ENCODE assay signal across 7 mouse cellular contexts in genomic region chr17:23603542-23603941, GRCm38 (mm10). TPM values are rescaled to one million over a fixed set of nuclear protein-coding genes. Genes with fewer than 3 reads are reported as not detected.
A peak's percentile ranks its signal among the peaks of the same experiment; 100 is the strongest.
DNase-seq lines count a peak whose midpoint lies in the region; ATAC-seq and TF ChIP-seq lines count a peak whose summit lies in the region.

No protein-coding gene starts in this region.

- H3K27ac ChIP-seq in layer of hippocampus, adult 2 months, result no peak overlapping the region

- ATAC-seq in neutrophil, adult 5-6 weeks (ENCODE audit: extremely low read depth, insufficient number of reproducible peaks, low FRiP score, poor library complexity, severe bottlenecking), result peak; percentile 42; the same call in 1 of the 2 replicates

- no peak for DNase-seq in layer of hippocampus, adult 2 months (ENCODE audit: low spot score in 2 of 2)
- no peak for DNase-seq in layer of hippocampus, adult 8-10 months (ENCODE audit: low spot score in 2 of 2)
- DNase-seq in NIH3T3 (ENCODE audit: low read depth), result peak; percentile 74
- peak; percentile 74 for DNase-seq in embryo, embryonic 10.5 days (ENCODE audit: low spot score)
- DNase-seq in MN1 (ENCODE audit: low spot score), result no peak
- DNase-seq in urinary bladder, postnatal 10 days (ENCODE audit: low spot score), result no peak

- H3K4me3 ChIP-seq in layer of hippocampus, adult 2 months, result no peak overlapping the region

- TF ChIP-seq CTCF in layer of hippocampus, adult 2 months (conservative IDR thresholded peaks at IDR 0.05), result peak; percentile 75

RNA-seq across cellular contexts. Expression of gene Zscan10, which starts 2.9 kb away (rescaled TPM):
- total RNA-seq in layer of hippocampus, adult 2 months (2021), result not detected
- not detected for total RNA-seq in layer of hippocampus, adult 8-10 months (2022)
- not detected in 2 replicates for total RNA-seq in neutrophil, adult 5-6 weeks (2017)

RNA-seq across cellular contexts. Expression of gene Zfp13, which starts 4.3 kb away (rescaled TPM):
- 10 to 100 TPM; 30.1 to 33.6 TPM for total RNA-seq in layer of hippocampus, adult 2 months (2021)
- 10 to 100 TPM; 28.9 to 32.6 (median 31.6) TPM for total RNA-seq in layer of hippocampus, adult 8-10 months (2022)
- total RNA-seq in neutrophil, adult 5-6 weeks (2017), result not detected in 2 replicates

RNA-seq across cellular contexts. Expression of gene Zfp213, which starts 39.5 kb away (rescaled TPM):
- total RNA-seq in layer of hippocampus, adult 2 months (2021), result 1 to 10 TPM; 5.7 to 6.9 TPM
- total RNA-seq in layer of hippocampus, adult 8-10 months (2022), result 1 to 10 TPM; 6.2 to 8.4 (median 7.1) TPM
- total RNA-seq in neutrophil, adult 5-6 weeks (2017), result 5.1 and 5.6 TPM in 2 replicates

RNA-seq across cellular contexts. Expression of gene Mmp25, which starts 41.5 kb away (rescaled TPM):
- under 1 TPM in 1 of 2 experiments, not detected in 1; 0.17 TPM for total RNA-seq in layer of hippocampus, adult 2 months (2021)
- total RNA-seq in layer of hippocampus, adult 8-10 months (2022), result under 1 TPM; 0.19 to 0.34 (median 0.26) TPM
- total RNA-seq in neutrophil, adult 5-6 weeks (2017), result 11.4 and 14.9 TPM in 2 replicates

RNA-seq across cellular contexts. Expression of gene Bicdl2, which starts 56.8 kb away (rescaled TPM):
- not detected for total RNA-seq in layer of hippocampus, adult 2 months (2021)
- not detected for total RNA-seq in layer of hippocampus, adult 8-10 months (2022)
- total RNA-seq in neutrophil, adult 5-6 weeks (2017), result 0.37 TPM in 1 of 2 replicates, not detected in the other

Comparison
In these comparisons a context has a peak if more than half of its experiments do, and no peak if none do; other contexts are left out.
1. DNase-seq: peak in NIH3T3 (single experiment) and embryo, embryonic 10.5 days (single experiment); none in layer of hippocampus, adult 2 months (0 of 2), layer of hippocampus, adult 8-10 months (0 of 2), MN1 (single experiment) and urinary bladder, postnatal 10 days (single experiment).
2. RNA of gene Zfp13, which starts 4.3 kb away (total RNA-seq): 30.1 to 33.6 TPM in layer of hippocampus, adult 2 months and 28.9 to 32.6 TPM in layer of hippocampus, adult 8-10 months; not detected in neutrophil, adult 5-6 weeks; every median in the first group is over 10 times any median in the second.